Mouse (Mus musculus) bone marrow, adult 2 months (tissue): ENCODE results near the gene Cabin1.

Experiments
- CTCF ChIP-seq: fragments of 200-500 bp; IDR thresholded peaks from 2 replicates; pipeline ENCODE4 v1.5.1; 2011; ENCODE audit warnings: low read length, control low read depth; ENCODE audit not compliant: control insufficient read depth, insufficient read depth
- POLR2A ChIP-seq: fragments of 200-500 bp; IDR thresholded peaks from 2 replicates; pipeline ENCODE4 v1.6.1; 2011; ENCODE audit warnings: low read depth, mild to moderate bottlenecking, control low read depth, low read length, borderline replicate concordance; ENCODE audit not compliant: control insufficient read depth

DNA sequence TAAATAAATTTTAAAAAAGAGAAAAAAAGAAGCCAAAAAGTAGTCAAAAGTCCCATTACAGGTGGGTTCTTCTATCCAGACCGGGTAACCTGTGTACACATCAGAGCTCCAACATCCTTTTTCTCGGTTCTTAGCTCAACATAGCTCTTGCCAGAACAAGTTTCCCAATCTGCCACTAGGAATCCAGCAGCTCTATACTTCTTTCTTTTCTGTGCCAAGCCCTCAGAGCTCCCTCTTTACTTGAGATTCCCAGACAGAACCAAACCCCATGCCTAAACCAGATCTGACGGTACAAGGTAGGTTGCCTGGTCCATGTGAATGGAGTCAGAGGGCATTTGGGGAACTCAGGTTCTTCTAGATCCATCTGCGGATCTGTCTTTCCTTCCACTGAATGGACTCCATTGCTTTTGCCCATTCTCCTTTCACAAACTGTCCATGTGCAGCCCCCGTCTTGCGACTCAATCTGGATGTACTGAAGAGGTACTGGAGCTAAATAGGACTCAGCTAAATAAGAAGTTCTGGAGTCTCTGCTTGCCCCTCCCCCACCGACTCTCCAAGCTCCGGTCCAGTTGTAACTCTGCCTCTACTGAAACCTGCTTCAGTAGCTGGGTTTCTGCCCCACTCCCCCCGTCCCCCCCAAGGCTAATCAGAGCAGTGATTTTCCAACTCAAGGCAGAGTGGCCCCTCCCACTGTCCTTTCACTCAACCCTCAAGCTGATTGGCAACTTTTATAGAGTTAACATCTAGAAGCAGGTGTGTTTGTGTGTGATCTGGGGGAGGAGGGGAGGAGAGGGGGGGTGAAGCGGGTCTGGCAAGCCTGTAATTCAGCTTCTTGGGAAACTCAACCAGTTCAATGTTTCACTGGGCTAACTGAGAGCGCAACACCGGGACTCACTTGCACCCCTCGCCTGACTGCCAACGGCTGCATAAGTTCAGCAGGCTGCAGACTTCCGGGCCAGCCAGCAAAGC is 15.3 kb upstream of the Cabin1 start:
- TF ChIP-seq POLR2A (no peak), CTCF (no peak)
